ENCODE assay signal across 9 mouse cellular contexts in genomic region chr5:107402436-107402835, GRCm38 (mm10). TPM values are rescaled to one million over a fixed set of nuclear protein-coding genes. Genes with fewer than 3 reads are reported as not detected.
DNase-seq lines count a peak whose midpoint lies in the region; ATAC-seq and TF ChIP-seq lines count a peak whose summit lies in the region.
"Had no signal": no experiment of that assay in that cellular context is flagged by ENCODE, and none has a peak within 500 bp of the region (broad histone marks: within the 10 kb centered on the region; RNA-seq: fewer than 3 reads in every experiment).

Ephx4 (plus strand) TSS chr5:107402736.

- H3K4me3 ChIP-seq in kidney, adult 2 months (ENCODE audit: insufficient read depth, low read depth, low read length), result peak within 1 kb of the TSS; percentile 23
- peak within 1 kb of the TSS; percentile 68 to 78 for H3K4me3 ChIP-seq in ES-E14 (ENCODE audit: insufficient read depth in 1 of 2, low read depth in 1 of 2, low read length in 2 of 2, poor library complexity in 1 of 2, severe bottlenecking in 1 of 2)
- H3K4me3 ChIP-seq in hindbrain, embryonic 13.5 days, result peak within 1 kb of the TSS; percentile 65
- peak within 1 kb of the TSS; percentile 22 to 50; a peak in 3 of 4 replicates for H3K4me3 ChIP-seq in liver, embryonic 14.5 days (ENCODE audit: insufficient read depth in 1 of 2, low read depth in 2 of 2, low read length in 2 of 2)

- 26% methylated on average over 5 of the region's 5 CpGs for WGBS in kidney, adult 2 months
- 23% methylated on average over 5 of the region's 5 CpGs for WGBS in hindbrain, embryonic 13.5 days
- WGBS in liver, embryonic 14.5 days (ENCODE audit: insufficient replicate concordance), result 24% methylated on average over 5 of the region's 5 CpGs

- H3K9ac ChIP-seq in ES-E14 (ENCODE audit: insufficient read depth, low read depth, low read length, poor library complexity, severe bottlenecking), result peak within 1 kb of the TSS; percentile 74
- H3K9ac ChIP-seq in hindbrain, embryonic 13.5 days, result peak within 1 kb of the TSS; percentile 76
- no peak within 1 kb of the TSS for H3K9ac ChIP-seq in liver, embryonic 14.5 days (replicated peaks)

- no peak within 1 kb of the TSS for H3K27ac ChIP-seq in kidney, adult 2 months (ENCODE audit: insufficient read depth, low read depth, low read length)
- no peak within 1 kb of the TSS for H3K27ac ChIP-seq in ES-E14 (ENCODE audit: insufficient read depth, low read depth, low read length, poor library complexity, severe bottlenecking)
- H3K27ac ChIP-seq in hindbrain, embryonic 13.5 days, result no peak within 1 kb of the TSS
- H3K27ac ChIP-seq in liver, embryonic 14.5 days, result no peak within 1 kb of the TSS

- no peak for DNase-seq in kidney, adult 2 months
- DNase-seq in kidney, postnatal 4 days, result no peak
- no peak for DNase-seq in ES-E14 (ENCODE audit: low read depth, low spot score)
- no peak for DNase-seq in liver, embryonic 14.5 days (ENCODE audit: low read depth in 3 of 3, low spot score in 3 of 3)
- DNase-seq in spleen, adult 18-20 months, result no peak
- no peak for DNase-seq in gastrocnemius, postnatal 14 days
- DNase-seq in gastrocnemius, adult 8-10 months (ENCODE audit: low spot score in 2 of 2), result no peak

- in situ Hi-C loops in ES-E14 (cut with MboI; ENCODE audit: low sequenced_read_pairs in 2 of 2, unreplicated experiment in 2 of 2), result no loop called here

- no peak for ATAC-seq in hindbrain, embryonic 13.5 days (ENCODE audit: low FRiP score)
- ATAC-seq in liver, embryonic 14.5 days (ENCODE audit: insufficient read depth), result no peak

- TF ChIP-seq CTCF in kidney, adult 2 months (conservative IDR thresholded peaks at IDR 0.05; ENCODE audit: insufficient read depth, insufficient read length, low read depth, low read length), result no peak
- TF ChIP-seq CTCF in liver, embryonic 14.5 days (IDR thresholded peaks at IDR 0.05; ENCODE audit: low read depth), result no peak

- peak within 1 kb of the TSS; percentile 98 for H3K4me2 ChIP-seq in hindbrain, embryonic 13.5 days
- H3K4me2 ChIP-seq in liver, embryonic 14.5 days (ENCODE audit: low read depth), result peak within 1 kb of the TSS; percentile 60

- no peaks in the 10 kb centered on the region for H3K36me3 ChIP-seq in kidney, adult 2 months (ENCODE audit: control insufficient read depth, insufficient read depth, low read length)
- H3K36me3 ChIP-seq in ES-E14 (ENCODE audit: control insufficient read depth, insufficient read depth, low read length, poor library complexity, severe bottlenecking), result no peaks in the 10 kb centered on the region
- no peaks in the 10 kb centered on the region for H3K36me3 ChIP-seq in hindbrain, embryonic 13.5 days
- no peaks in the 10 kb centered on the region for H3K36me3 ChIP-seq in liver, embryonic 14.5 days (replicated peaks; ENCODE audit: control insufficient read depth, insufficient read depth, low read depth)

- no peak for TF ChIP-seq POLR2A in kidney, adult 2 months (IDR thresholded peaks at IDR 0.05; ENCODE audit: low read depth, low read length)

- H3K4me1 ChIP-seq in kidney, adult 2 months (ENCODE audit: control insufficient read depth, insufficient read depth, low read length), result no peaks in the 10 kb centered on the region
- peaks cover 0 to 2% of the 10 kb centered on the region in 2 experiments; a peak in 1 of 4 replicates for H3K4me1 ChIP-seq in ES-E14 (ENCODE audit: control insufficient read depth in 2 of 2, insufficient read depth in 2 of 2, low read length in 2 of 2, poor library complexity in 1 of 2)
- H3K4me1 ChIP-seq in hindbrain, embryonic 13.5 days (replicated peaks), result peaks cover 16% of the 10 kb centered on the region
- no peaks in the 10 kb centered on the region for H3K4me1 ChIP-seq in liver, embryonic 14.5 days (replicated peaks; ENCODE audit: control insufficient read depth in 2 of 2, insufficient read depth in 2 of 2, low read length in 1 of 2)

- 0 out of 2 replicates have a peak, but pooled peaks cover 2% of the 10 kb centered on the region for H3K27me3 ChIP-seq in kidney, adult 2 months (replicated peaks; ENCODE audit: control insufficient read depth, insufficient read depth, low read length)
- H3K27me3 ChIP-seq in hindbrain, embryonic 13.5 days, result peaks cover 34% of the 10 kb centered on the region
- peaks cover 36% of the 10 kb centered on the region for H3K27me3 ChIP-seq in liver, embryonic 14.5 days (ENCODE audit: control insufficient read depth, insufficient read depth, low read length)

- TF ChIP-seq EP300 in liver, embryonic 14.5 days (IDR thresholded peaks at IDR 0.05; ENCODE audit: low read depth), result no peak

- intact Hi-C loops in gastrocnemius, postnatal 14 days (cut with DNase I; ENCODE audit: low total_unique reads), result no loop called here

- no peaks in the 10 kb centered on the region for H3K9me3 ChIP-seq in ES-E14 (ENCODE audit: control insufficient read depth, insufficient read depth, low read depth, low read length)
- no peaks in the 10 kb centered on the region for H3K9me3 ChIP-seq in hindbrain, embryonic 13.5 days
- H3K9me3 ChIP-seq in liver, embryonic 14.5 days (ENCODE audit: control insufficient read depth, low read length), result no peaks in the 10 kb centered on the region

TF ChIP-seq in ES-E14, 5 proteins besides CTCF, POLR2A, EP300 and RAD21:
- no peak for TF ChIP-seq HCFC1 (IDR thresholded peaks at IDR 0.05; ENCODE audit: borderline replicate concordance, insufficient read depth, low read length)
- TF ChIP-seq CHD2 (IDR thresholded peaks at IDR 0.05; ENCODE audit: low read depth, low read length), result no peak
- TF ChIP-seq ZNF384 (IDR thresholded peaks at IDR 0.05; ENCODE audit: low read depth, low read length), result no peak
- no peak for TF ChIP-seq MAFK (IDR thresholded peaks at IDR 0.05; ENCODE audit: insufficient read depth, low read depth, low read length)
- no peak for TF ChIP-seq ZC3H11A (IDR thresholded peaks at IDR 0.05; ENCODE audit: borderline replicate concordance, low read depth, low read length)

RNA-seq across cellular contexts. Expression of gene Ephx4, which starts in this region (rescaled TPM):
- 0.18 and 0.22 TPM in 2 replicates for polyA plus RNA-seq in kidney, adult 2 months (2012; rRNA removed)
- 0.26 and 1.1 TPM in 2 replicates for total RNA-seq in ES-E14 (2012; rRNA removed)
- 1.7 and 1.9 TPM in 2 replicates for polyA plus RNA-seq in hindbrain, embryonic 13.5 days (2015; fragmentation: Nextera tagmentation; extraction: Ambion mirVana)
- polyA plus RNA-seq in liver, embryonic 14.5 days (2012; rRNA removed), result 0.03 TPM in 1 of 2 replicates, not detected in the other
- not detected in 2 replicates for polyA plus RNA-seq in liver, embryonic 14.5 days (2014; fragmentation: Nextera tagmentation; extraction: Ambion mirVana)
- 1 to 10 TPM; 1.4 to 1.7 TPM for total RNA-seq in gastrocnemius, postnatal 14 days (2021)
- total RNA-seq in gastrocnemius, adult 8-10 months (2022), result 1 to 10 TPM in 1 of 4 experiments, under 1 TPM in 3; 0.46 to 2.4 (median 0.65) TPM
- total RNA-seq: neutrophil, adult 5-6 weeks had no signal

Comparison
In these comparisons a context has a peak if more than half of its experiments do, and no peak if none do; other contexts are left out.
1. H3K4me3 ChIP-seq: peak in every context shown above with its lines; median percentile 73 in ES-E14; 65 in hindbrain, embryonic 13.5 days; 36 in liver, embryonic 14.5 days; 23 in kidney, adult 2 months.